9 mouse cellular contexts compared by ENCODE assay signal in the genomic region with DNA sequence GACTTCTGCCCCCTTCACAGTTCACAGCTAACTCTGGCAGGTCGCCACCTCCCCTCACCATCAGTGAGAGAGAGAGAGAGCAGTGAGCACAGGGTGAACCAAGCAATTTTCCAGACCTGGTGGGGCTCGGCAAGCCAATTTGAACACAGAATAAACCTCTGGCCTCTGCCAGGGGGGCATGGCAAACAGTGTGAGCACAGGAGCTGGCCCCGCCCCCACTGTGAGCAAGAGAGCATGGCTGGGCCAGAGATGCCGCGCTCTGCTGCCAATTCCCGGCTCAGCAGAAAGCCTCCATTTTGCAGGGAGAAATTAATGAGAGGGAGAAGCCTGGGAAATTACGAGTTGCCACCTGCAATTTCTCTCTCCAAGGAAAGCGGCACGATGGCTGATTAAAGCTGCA. TPM values are rescaled to one million over a fixed set of nuclear protein-coding genes. Genes with fewer than 3 reads are reported as not detected.
DNase-seq lines count a peak whose midpoint lies in the region; ATAC-seq lines count a peak whose summit lies in the region.
"Had no signal": no experiment of that assay in that cellular context is flagged by ENCODE, and none has a peak within 500 bp of the region (broad histone marks: within the 10 kb centered on the region; RNA-seq: fewer than 3 reads in every experiment).

No protein-coding gene starts in this region.

- peaks cover 9% of the 10 kb centered on the region; the same call in 1 of the 2 replicates for H3K27me3 ChIP-seq in kidney, embryonic 14.5 days (ENCODE audit: control insufficient read depth, insufficient read depth, low read length)
- H3K27me3 ChIP-seq in limb, embryonic 12.5 days: peaks cover 49% of the 10 kb centered on the region

- H3K9me3 ChIP-seq in kidney, embryonic 14.5 days (ENCODE audit: control insufficient read depth, low read length): no peaks in the 10 kb centered on the region
- no peaks in the 10 kb centered on the region for H3K9me3 ChIP-seq in limb, embryonic 12.5 days
- H3K9me3 ChIP-seq: neural tube, embryonic 12.5 days had no signal

- intact Hi-C loops in gastrocnemius, postnatal 14 days (cut with DNase I; ENCODE audit: low total_unique reads): no loop called here

- no peak for ATAC-seq in kidney, embryonic 14.5 days (ENCODE audit: low FRiP score, low TSS enrichment)
- peak; percentile 4; the same call in 1 of the 2 replicates for ATAC-seq in limb, embryonic 12.5 days (ENCODE audit: insufficient number of reproducible peaks, insufficient read depth, low FRiP score, low TSS enrichment, low read depth)
- ATAC-seq in activated CD4-positive, CD25-positive, alpha-beta regulatory T cell, adult 4 months: no peak

- no peak overlapping the region for H3K4me3 ChIP-seq in kidney, embryonic 14.5 days (ENCODE audit: low read length)
- no peak overlapping the region for H3K4me3 ChIP-seq in limb, embryonic 12.5 days (replicated peaks)
- H3K4me3 ChIP-seq: neural tube, embryonic 12.5 days had no signal

- WGBS in kidney, embryonic 14.5 days: 21% methylated on average over 9 of the region's 9 CpGs
- WGBS in limb, embryonic 12.5 days: 9% methylated on average over 9 of the region's 9 CpGs

- no peak overlapping the region for H3K27ac ChIP-seq in kidney, embryonic 14.5 days (ENCODE audit: low read depth, low read length)
- peak overlapping the region; percentile 50; the same call in 1 of the 2 replicates for H3K27ac ChIP-seq in limb, embryonic 12.5 days
- H3K27ac ChIP-seq: neural tube, embryonic 12.5 days had no signal

- H3K9ac ChIP-seq in kidney, embryonic 14.5 days (ENCODE audit: low read depth, low read length): no peak overlapping the region
- H3K9ac ChIP-seq in limb, embryonic 12.5 days (replicated peaks): no peak overlapping the region
- H3K9ac ChIP-seq: neural tube, embryonic 12.5 days had no signal

- DNase-seq in kidney, postnatal 25 days: peak; percentile 36 to 52
- peak; percentile 26 for DNase-seq in NIH3T3 (ENCODE audit: low read depth)
- DNase-seq in cerebellum, postnatal 14 days: peak; percentile 70 to 74
- no peak for DNase-seq in gastrocnemius, postnatal 14 days
- DNase-seq in B cell, adult 2 months: no peak

- H3K4me2 ChIP-seq in kidney, embryonic 14.5 days (replicated peaks; ENCODE audit: low read depth, low read length): no peak overlapping the region
- H3K4me2 ChIP-seq in limb, embryonic 12.5 days: peak overlapping the region; percentile 26
- H3K4me2 ChIP-seq: neural tube, embryonic 12.5 days had no signal

- H3K36me3 ChIP-seq in kidney, embryonic 14.5 days (ENCODE audit: control insufficient read depth, insufficient read depth, low read length): no peaks in the 10 kb centered on the region
- no peaks in the 10 kb centered on the region for H3K36me3 ChIP-seq in limb, embryonic 12.5 days
- H3K36me3 ChIP-seq: neural tube, embryonic 12.5 days had no signal

- H3K4me1 ChIP-seq in kidney, embryonic 14.5 days (ENCODE audit: control insufficient read depth, insufficient read depth, low read length): peaks cover 80% of the 10 kb centered on the region
- peaks cover 75% of the 10 kb centered on the region for H3K4me1 ChIP-seq in limb, embryonic 12.5 days (replicated peaks)

RNA-seq across cellular contexts. Expression of gene Tcf20, which starts 58.1 kb away (rescaled TPM):
- polyA plus RNA-seq in kidney, embryonic 14.5 days (2014; fragmentation: Nextera tagmentation; extraction: Ambion mirVana): 7.1 and 11.6 TPM in 2 replicates
- polyA plus RNA-seq in limb, embryonic 12.5 days (2016; fragmentation: Nextera tagmentation; extraction: Ambion mirVana): 12.1 and 13.6 TPM in 2 replicates
- 10 to 100 TPM; 12.2 to 16.0 TPM for polyA plus RNA-seq in activated CD4-positive, CD25-positive, alpha-beta regulatory T cell, adult 4 months (2017; shearing (Covaris generic))
- 10 to 100 TPM; 21.9 to 26.0 TPM for total RNA-seq in gastrocnemius, postnatal 14 days (2021)

Comparison
In these comparisons a context has a peak if more than half of its experiments do, and no peak if none do; other contexts are left out.
1. DNase-seq: peak in kidney, postnatal 25 days (2 of 2), NIH3T3 (single experiment) and cerebellum, postnatal 14 days (2 of 2); none in gastrocnemius, postnatal 14 days (single experiment) and B cell, adult 2 months (0 of 2).